Mouse (Mus musculus) lung, embryonic 15.5 days (tissue): ENCODE results near the gene Crip1. TPM values are rescaled to one million over a fixed set of nuclear protein-coding genes. Genes with fewer than 3 reads are reported as not detected.
A peak's percentile ranks its signal among the peaks of the same experiment; 100 is the strongest.

Experiments used
- ATAC-seq: fragments of 200-750 bp; cut with Nextera tagmentation; 2 replicates; pipeline ENCODE4 v1.8.0; 2017; ENCODE audit warnings: moderate number of reproducible peaks, borderline replicate concordance; ENCODE audit not compliant: low FRiP score, low TSS enrichment; ENCODE audit errors: extremely low read depth
- H3K27ac ChIP-seq: fragments of 300-500 bp; sonication (generic); 2 replicates; pipeline ENCODE4 v1.5.1; 2015; ENCODE audit warnings: moderate library complexity, mild to moderate bottlenecking, inconsistent platforms
- H3K27me3 ChIP-seq: fragments of 300-500 bp; sonication (generic); 2 replicates; pipeline ENCODE4 v1.6.1; 2015; ENCODE audit warnings: inconsistent platforms
- H3K36me3 ChIP-seq: fragments of 300-500 bp; sonication (generic); 2 replicates; pipeline ENCODE4 v1.6.1; 2015; ENCODE audit warnings: inconsistent platforms
- H3K4me1 ChIP-seq: fragments of 300-500 bp; sonication (generic); 2 replicates; pipeline ENCODE4 v1.6.1; 2015; ENCODE audit warnings: inconsistent platforms
- H3K4me2 ChIP-seq: fragments of 300-500 bp; sonication (generic); 2 replicates; pipeline ENCODE4 v1.6.1; 2015; ENCODE audit warnings: inconsistent platforms, mild to moderate bottlenecking, moderate library complexity
- H3K4me3 ChIP-seq: fragments of 300-500 bp; sonication (generic); 2 replicates; pipeline ENCODE4 v1.5.1; 2015; ENCODE audit warnings: mild to moderate bottlenecking, inconsistent platforms
- H3K9ac ChIP-seq: fragments of 300-500 bp; sonication (generic); 2 replicates; pipeline ENCODE4 v1.6.1; 2015; ENCODE audit warnings: inconsistent platforms
- H3K9me3 ChIP-seq: fragments of 300-500 bp; sonication (generic); 2 replicates; pipeline ENCODE4 v1.6.1; 2016; ENCODE audit warnings: inconsistent platforms
- WGBS: fragments of 180-500 bp; shearing (Covaris S2); methylation state at CpG from one replicate; pipeline ENCODE4 v1.1.7; 2015; 5-methylcytosine and 5-hydroxymethylcytosine counted together
- polyA plus RNA-seq: library from polyadenylated mRNA; unstranded; fragments of >200 nt; fragmentation: Nextera tagmentation; extraction: Ambion mirVana; gene quantifications from 2 replicates; pipeline ENCODE4 v1.2.1, GENCODE M21; 2015

Crip1 gene
- polyA plus RNA-seq, 1 experiment from 2014 or later = 454 TPM

DNA sequence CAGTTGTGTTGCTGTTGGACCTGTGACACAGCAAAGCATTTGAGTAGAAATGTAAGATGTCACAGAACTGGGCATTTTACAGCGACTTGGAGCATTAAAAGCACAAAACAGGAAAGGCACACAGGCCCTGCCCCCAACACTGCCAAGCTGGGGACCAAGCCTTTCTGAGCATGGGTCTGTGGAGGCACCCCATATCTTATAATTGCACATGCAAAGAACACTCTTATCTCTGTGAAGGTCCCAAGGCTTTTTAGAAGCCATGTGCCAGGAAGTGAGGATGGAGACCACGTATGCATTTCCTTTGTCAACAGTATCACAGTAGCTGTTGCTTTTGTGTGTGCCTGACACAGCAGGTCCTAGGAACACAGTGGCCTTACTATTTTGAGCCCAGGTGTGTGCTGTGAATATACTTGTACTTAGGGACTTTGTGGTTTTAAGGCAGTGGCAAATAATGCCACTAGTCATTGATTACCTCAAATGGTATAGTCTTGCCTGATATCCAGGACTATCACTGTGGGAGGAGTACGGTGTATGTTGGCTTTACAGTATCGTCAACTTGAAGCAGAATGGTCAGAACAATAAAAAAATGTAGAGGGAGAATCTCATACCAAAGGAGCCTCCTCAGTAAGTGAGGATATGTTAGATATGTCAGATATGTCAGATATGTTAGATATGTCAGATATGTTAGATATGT is 38.5 kb upstream of the Crip1 start:
- Histone ChIP-seq H3K4me1 (0 out of 2 replicates have a peak, but pooled peaks cover 5% of the 10 kb centered on the region), H3K9ac (no peak overlapping the region), H3K36me3 (peaks cover 9% of the 10 kb centered on the region; the same call in 1 of the 2 replicates), H3K27ac (no peak overlapping the region), H3K4me2 (no peak overlapping the region), H3K9me3 (no peaks in the 10 kb centered on the region), H3K4me3 (no peak overlapping the region), H3K27me3 (no peaks in the 10 kb centered on the region)
- ATAC-seq = no peak
- 77% methylated on average over 4 of the region's 4 CpGs for WGBS

DNA sequence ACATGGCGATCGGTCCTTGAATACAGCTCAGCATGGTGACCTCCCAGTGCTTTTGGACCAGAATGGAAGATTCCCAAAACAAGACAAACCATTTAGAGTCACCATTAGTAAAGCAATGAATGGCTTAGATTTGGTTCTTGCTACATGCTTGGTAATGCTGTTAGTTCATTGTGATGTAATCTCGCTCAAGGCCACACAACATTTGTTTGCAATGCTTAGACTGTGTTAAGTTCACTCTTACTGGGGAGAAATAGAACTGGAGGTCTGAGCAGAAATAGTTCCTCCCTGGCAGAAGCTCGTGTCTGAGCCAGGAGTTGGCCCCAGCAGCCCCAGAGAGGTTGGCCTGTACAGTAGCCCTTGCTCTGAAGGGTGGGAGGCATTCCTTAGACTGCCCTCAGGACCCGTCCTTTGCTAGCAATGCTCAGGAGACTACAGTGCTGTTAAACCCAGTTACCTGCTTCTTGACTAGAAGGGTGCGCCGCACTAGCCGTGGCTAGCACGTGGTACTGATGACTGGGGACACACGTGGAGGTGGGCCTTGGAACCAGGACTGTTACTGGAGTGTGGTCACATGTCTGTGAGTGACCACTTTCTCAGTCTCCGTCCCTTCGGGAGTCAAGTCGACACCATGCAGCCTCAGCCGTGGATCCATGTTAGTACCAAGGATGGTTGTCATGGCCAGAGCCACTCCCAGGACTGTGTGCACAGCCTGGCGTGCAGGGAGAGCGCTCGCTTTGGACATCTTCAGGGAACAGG is 37.4 kb upstream of the Crip1 start:
- no peaks in the 10 kb centered on the region for H3K9me3 ChIP-seq
- H3K27me3 ChIP-seq = no peaks in the 10 kb centered on the region
- H3K27ac ChIP-seq = no peak overlapping the region
- H3K36me3 ChIP-seq = peaks cover 19% of the 10 kb centered on the region; the same call in 1 of the 2 replicates
- H3K9ac ChIP-seq = no peak overlapping the region
- ATAC-seq = no peak
- H3K4me2 ChIP-seq = no peak overlapping the region
- H3K4me3 ChIP-seq = no peak overlapping the region
- 84% methylated on average over 17 of the region's 17 CpGs for WGBS
- H3K4me1 ChIP-seq = 0 out of 2 replicates have a peak, but pooled peaks cover 5% of the 10 kb centered on the region

DNA sequence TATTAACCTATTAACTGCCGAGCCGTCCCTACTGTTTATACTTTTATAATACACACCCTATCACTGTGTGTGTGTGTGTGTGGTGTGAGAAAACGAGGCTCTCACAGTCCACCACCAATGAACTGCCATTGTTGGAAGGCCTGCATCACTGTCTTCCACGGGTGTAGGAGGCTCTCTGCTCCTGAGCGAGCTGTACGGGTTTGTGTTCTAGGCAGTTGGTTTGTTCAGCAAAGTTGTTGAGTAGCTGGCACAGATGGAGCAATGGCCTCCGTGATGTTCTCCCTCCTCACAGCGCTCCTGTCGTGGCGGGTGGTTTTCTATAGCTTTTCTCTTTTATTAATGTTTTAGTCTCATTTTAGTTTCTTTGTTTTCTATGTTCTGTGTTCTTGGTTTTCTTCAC is 36.3 kb upstream of the Crip1 start:
- 79% methylated on average over 10 of the region's 10 CpGs for whole genome bisulfite sequencing
- Histone ChIP-seq H3K27ac (no peak overlapping the region), H3K4me2 (no peak overlapping the region), H3K36me3 (peaks cover 29% of the 10 kb centered on the region), H3K27me3 (no peaks in the 10 kb centered on the region), H3K9me3 (no peaks in the 10 kb centered on the region), H3K4me1 (0 out of 2 replicates have a peak, but pooled peaks cover 5% of the 10 kb centered on the region), H3K4me3 (no peak overlapping the region), H3K9ac (no peak overlapping the region)
- ATAC-seq = no peak

DNA sequence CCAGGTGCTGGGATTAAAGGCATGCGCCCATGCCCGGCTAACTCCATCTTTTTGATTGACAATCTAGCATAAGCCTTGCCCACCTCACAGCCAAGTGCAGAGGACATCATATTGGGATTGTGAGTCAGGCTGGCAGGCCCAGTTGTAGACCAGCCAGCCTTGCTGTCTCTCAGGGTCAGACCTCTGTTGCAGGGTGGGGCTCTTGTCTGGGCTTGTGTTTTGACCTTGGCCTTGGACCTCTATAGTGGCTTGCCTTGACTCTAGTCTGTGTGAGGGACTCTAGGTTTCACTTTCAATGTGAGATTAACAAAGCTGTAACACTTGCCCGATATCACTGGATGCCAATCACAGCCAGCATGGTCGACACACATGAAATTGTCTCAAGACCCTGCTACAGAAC is 32.0 kb upstream of the Crip1 start:
- Histone ChIP-seq H3K4me3 (no peak overlapping the region), H3K9ac (no peak overlapping the region), H3K36me3 (peaks cover 57% of the 10 kb centered on the region), H3K27me3 (no peaks in the 10 kb centered on the region), H3K27ac (no peak overlapping the region), H3K4me1 (no peaks in the 10 kb centered on the region), H3K9me3 (no peaks in the 10 kb centered on the region), H3K4me2 (no peak overlapping the region)
- 89% methylated on average over 4 of the region's 4 CpGs for WGBS
- ATAC-seq = no peak

DNA sequence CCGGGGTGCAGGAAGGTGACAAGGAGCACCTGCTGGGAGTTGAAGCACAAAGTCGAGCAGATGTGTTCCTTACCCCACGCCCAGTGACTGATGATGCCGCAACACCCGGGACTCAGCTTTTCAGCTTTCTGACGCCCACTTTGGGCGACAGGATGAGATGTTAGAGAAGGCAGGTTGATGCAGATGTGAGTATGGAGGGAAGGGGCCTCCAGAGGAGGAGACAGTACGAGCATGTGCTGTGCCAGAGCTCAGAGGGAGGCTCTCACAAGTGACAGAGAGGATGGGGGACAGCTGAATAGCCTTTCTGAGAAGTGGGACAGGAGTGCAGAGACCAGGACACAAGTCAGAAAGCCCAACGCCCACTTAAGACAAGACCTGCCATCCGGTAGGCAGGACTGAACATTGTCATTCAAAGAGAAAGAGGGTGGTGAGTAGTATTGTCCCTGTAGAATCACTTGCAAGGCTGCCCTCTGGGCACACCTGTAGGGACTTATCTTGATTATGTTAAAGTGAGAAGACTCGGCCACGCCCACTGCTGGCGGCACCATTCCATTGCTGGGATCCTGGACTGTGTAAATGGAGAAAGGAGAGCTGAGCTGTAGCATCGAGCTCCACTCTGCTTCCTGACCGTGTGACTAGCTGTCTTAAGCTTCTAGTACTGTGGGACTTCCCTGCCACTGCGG is 31.1 kb upstream of the Crip1 start:
- H3K4me1 ChIP-seq = no peaks in the 10 kb centered on the region
- ATAC-seq = no peak
- H3K27me3 ChIP-seq = no peaks in the 10 kb centered on the region
- H3K4me3 ChIP-seq = no peak overlapping the region
- no peak overlapping the region for H3K27ac ChIP-seq
- H3K4me2 ChIP-seq = no peak overlapping the region
- peaks cover 61% of the 10 kb centered on the region for H3K36me3 ChIP-seq
- H3K9me3 ChIP-seq = no peaks in the 10 kb centered on the region
- WGBS = 75% methylated on average over 16 of the region's 16 CpGs
- H3K9ac ChIP-seq = no peak overlapping the region

DNA sequence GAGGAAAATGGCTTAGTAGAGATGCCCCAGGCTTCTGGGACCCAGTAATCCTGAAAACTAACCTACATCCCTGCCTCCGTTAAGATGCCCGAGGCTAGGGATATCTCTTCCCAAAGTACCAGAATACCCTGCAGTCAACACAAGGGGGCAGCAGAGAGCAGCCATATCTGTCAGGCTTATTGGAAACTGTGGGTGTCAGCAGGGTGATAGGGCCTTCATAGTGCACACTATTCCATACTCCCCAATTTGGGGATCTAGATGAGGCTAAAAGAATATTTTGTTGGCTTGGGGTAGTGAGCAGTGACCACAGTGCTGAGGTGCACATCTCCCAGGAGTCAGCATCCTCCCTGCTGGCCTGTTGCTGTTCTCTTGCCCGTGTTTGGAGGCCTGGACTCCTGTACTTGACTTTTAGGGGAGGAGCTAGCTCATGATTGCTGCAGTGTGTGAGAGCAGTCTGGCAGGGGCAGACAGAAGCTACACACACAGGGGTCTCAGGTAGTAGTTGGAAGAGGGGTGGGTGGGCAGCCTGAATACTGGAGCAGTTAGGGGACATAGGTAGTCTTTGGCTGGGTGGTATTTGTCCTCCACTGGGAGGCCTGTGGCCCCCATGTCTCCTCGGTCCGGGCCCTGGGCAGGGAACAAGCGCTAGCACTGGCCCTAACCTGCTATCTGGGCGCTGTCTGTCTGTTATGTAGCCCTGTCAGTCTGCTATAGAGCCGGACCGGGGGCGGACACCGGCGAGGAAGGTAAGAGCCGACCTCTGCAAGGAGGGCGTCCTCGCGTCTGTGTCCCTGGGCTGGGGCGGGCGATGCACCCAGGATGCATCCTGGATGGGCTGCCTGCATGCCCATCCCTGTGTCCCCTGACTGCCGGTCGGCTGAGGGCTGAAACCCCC is 26.4 kb upstream of the Crip1 start:
- Histone ChIP-seq H3K36me3 (peaks cover 82% of the 10 kb centered on the region), H3K4me3 (no peak overlapping the region), H3K9me3 (no peaks in the 10 kb centered on the region), H3K4me2 (no peak overlapping the region), H3K27ac (no peak overlapping the region), H3K4me1 (no peaks in the 10 kb centered on the region), H3K9ac (no peak overlapping the region), H3K27me3 (no peaks in the 10 kb centered on the region)
- peak; percentile 36; the same call in 1 of the 2 replicates for ATAC-seq
- WGBS = 86% methylated on average over 20 of the region's 20 CpGs

DNA sequence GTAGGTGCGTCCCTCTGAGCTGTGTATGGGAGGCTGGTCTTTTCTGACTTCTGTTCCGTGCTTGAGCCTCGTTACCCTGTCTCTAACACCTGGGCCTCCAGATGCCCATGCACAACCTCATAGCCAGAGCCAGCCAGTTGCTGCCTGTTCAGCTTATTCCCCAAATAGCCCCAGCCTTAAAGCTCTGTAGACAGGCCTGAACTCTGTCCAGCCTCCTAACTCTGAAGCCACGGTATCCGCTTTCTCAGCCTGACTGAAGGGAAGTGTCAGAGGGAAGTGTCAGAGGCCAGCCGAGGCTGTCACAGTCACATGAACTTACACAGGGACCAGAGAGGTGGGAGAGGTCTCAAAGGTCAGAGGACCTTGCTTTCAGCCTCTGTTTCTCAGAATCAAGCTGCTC is 21.4 kb upstream of the Crip1 start:
- H3K36me3 ChIP-seq = peaks cover 93% of the 10 kb centered on the region
- H3K4me2 ChIP-seq = no peak overlapping the region
- H3K4me1 ChIP-seq = no peaks in the 10 kb centered on the region
- no peaks in the 10 kb centered on the region for H3K9me3 ChIP-seq
- 73% methylated on average over 6 of the region's 6 CpGs for WGBS
- no peak for ATAC-seq
- H3K4me3 ChIP-seq = no peak overlapping the region
- H3K9ac ChIP-seq = no peak overlapping the region
- H3K27me3 ChIP-seq = no peaks in the 10 kb centered on the region
- no peak overlapping the region for H3K27ac ChIP-seq

DNA sequence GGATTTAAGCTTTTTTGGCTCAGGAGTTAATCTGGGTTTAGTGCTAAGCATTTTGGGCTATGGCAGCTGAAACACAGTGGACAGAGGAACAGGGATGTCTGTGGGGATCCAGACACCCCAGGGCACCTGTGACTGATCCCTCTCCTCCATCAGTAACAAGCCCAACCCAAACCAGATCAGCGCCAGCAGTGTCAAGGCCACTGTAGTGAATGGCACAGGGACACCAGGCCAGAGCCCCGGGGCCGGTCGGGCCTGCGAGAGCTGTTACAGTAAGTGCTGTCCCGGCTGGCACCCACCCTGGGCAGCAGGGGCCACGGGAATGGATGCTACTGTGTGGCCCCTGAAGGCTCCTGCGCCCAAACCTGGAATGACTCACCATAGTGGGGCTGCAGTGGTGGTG is 15.4 kb upstream of the Crip1 start:
- Histone ChIP-seq H3K4me1 (peaks cover 20% of the 10 kb centered on the region; the same call in 1 of the 2 replicates), H3K36me3 (peaks cover 98% of the 10 kb centered on the region), H3K9me3 (no peaks in the 10 kb centered on the region), H3K4me3 (no peak overlapping the region), H3K9ac (no peak overlapping the region), H3K27ac (no peak overlapping the region), H3K4me2 (no peak overlapping the region), H3K27me3 (no peaks in the 10 kb centered on the region)
- no peak for ATAC-seq
- 96% methylated on average over 8 of the region's 8 CpGs for WGBS

DNA sequence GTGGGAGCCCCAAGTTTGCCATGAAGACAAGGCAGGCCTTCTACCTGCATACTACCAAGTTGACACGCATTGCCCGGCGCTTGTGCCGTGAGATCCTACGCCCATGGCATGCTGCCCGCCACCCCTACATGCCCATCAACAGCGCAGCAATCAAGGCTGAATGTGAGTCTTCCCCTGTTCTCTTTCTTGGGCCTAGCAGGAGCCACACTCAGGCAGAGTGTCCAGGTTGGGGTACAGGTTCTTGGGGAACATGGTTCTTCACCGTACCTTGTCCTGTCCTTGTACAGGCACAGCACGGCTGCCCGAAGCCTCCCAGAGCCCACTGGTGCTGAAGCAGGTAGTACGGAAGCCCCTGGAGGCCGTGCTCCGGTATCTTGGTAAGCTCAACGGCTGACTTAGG is 14.5 kb upstream of the Crip1 start:
- ATAC-seq = no peak
- H3K4me2 ChIP-seq = no peak overlapping the region
- peaks cover 22% of the 10 kb centered on the region; the same call in 1 of the 2 replicates for H3K4me1 ChIP-seq
- no peaks in the 10 kb centered on the region for H3K27me3 ChIP-seq
- 92% methylated on average over 14 of the region's 14 CpGs for WGBS
- 0 out of 2 replicates have a peak overlapping the region, but pooled peaks have one; percentile 60 for H3K27ac ChIP-seq
- H3K4me3 ChIP-seq = no peak overlapping the region
- H3K9ac ChIP-seq = no peak overlapping the region
- peaks cover 98% of the 10 kb centered on the region for H3K36me3 ChIP-seq
- no peaks in the 10 kb centered on the region for H3K9me3 ChIP-seq

DNA sequence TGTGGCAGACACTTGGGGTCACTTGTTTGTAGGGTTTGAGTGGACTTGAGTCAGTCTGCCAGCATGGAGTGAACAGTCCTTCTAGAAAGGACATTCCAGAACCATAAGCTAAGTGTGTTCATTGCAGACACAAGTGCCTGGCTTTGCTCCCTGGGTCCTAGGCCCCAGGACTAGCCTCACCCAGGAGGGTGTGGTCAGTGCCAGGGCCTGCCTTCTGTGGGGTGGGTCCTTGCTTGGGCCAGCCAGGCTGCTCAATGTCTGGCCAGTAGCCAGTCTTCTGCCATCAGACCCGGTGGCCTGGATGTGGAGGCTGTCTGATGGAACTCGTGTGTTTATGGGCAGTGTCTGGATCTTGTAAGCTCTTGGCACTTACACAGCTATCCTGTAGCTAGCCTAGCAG is 13.5 kb upstream of the Crip1 start:
- H3K27me3 ChIP-seq = no peaks in the 10 kb centered on the region
- WGBS = 34% methylated on average over 2 of the region's 2 CpGs
- peaks cover 98% of the 10 kb centered on the region for H3K36me3 ChIP-seq
- no peaks in the 10 kb centered on the region for H3K9me3 ChIP-seq
- peaks cover 23% of the 10 kb centered on the region; the same call in 1 of the 2 replicates for H3K4me1 ChIP-seq
- H3K4me2 ChIP-seq = no peak overlapping the region
- peak; percentile 82 for ATAC-seq
- no peak overlapping the region for H3K9ac ChIP-seq
- H3K4me3 ChIP-seq = no peak overlapping the region
- peak overlapping the region; percentile 60 for H3K27ac ChIP-seq

DNA sequence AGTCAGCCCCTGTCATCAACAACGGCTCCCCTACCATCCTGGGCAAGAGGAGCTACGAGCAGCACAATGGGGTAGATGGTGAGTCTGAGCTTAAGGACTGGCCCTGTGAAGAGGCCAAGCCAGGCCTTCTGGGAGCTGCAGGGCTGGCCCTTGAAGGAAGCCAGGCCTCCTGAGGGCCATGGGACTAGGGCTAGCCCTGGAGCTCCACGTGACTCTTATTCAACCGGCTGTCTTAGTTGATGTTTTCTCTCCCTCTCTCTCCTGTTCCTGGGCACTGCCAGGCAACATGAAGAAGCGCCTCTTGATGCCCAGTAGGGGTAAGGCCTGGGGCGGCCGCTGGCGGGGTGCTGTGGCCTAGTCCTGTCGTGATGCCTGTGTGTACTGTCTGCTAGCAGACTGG is 12.9 kb upstream of the Crip1 start:
- WGBS = 83% methylated on average over 9 of the region's 9 CpGs
- H3K36me3 ChIP-seq = peaks cover 97% of the 10 kb centered on the region
- no peak overlapping the region for H3K4me3 ChIP-seq
- peak overlapping the region; percentile 60; the same call in 1 of the 2 replicates for H3K27ac ChIP-seq
- H3K9ac ChIP-seq = no peak overlapping the region
- H3K4me2 ChIP-seq = no peak overlapping the region
- ATAC-seq = 0 out of 2 replicates have a peak, but pooled peaks have one; percentile 20
- no peaks in the 10 kb centered on the region for H3K27me3 ChIP-seq
- H3K4me1 ChIP-seq = peaks cover 27% of the 10 kb centered on the region
- H3K9me3 ChIP-seq = no peaks in the 10 kb centered on the region
